Mouse (Mus musculus) heart, adult 18-20 months (tissue): Measurements from ENCODE around the gene Calhm1. TPM values are rescaled to one million over a fixed set of nuclear protein-coding genes. Genes with fewer than 3 reads are reported as not detected.

Experiments used
- DNase-seq, 2 experiments: peaks; one replicate each; pipeline ENCODE4 v3.0.0; 2021 to 2022; ENCODE audit warnings: mixed read lengths in 1 of 2
- long read RNA-seq, 2 experiments: library from polyadenylated mRNA; stranded (forward); transcript quantifications; one replicate each; pipeline ENCODE4 v2.0.0; 2021
- total RNA-seq, 2 experiments: library from RNA; stranded (reverse); gene quantifications; 2 replicates each; pipeline ENCODE4 v1.2.3; 2021

The Calhm1 gene
- not detected for total RNA-seq
- long read RNA-seq, experiment 1, result 0 reads
- long read RNA-seq, experiment 2, result 0 reads

DNA sequence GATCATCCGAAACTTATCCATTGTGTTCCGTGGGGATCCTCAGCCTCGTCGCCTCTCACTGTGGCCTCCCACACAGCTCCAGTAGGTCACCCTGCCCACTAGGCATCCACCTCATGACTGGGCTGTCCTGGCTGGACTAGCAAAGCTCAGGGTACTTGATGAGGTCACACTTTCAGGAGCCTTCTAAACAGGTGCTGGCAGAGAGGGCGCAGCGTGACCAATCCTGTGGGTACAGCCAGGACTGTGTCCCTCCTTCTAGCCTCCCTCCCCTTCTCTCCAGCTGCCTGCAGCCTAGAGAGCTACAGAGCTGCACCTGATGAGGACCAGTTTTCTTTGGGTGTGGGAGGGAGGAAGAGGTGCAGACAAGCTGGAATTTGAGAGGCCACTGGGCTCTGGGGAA, at the start of gene Calhm1:
TSS of gene Calhm1 (minus strand) at position 101 of the 400 bp plus-strand sequence.
- no peak for DNase-seq

DNA sequence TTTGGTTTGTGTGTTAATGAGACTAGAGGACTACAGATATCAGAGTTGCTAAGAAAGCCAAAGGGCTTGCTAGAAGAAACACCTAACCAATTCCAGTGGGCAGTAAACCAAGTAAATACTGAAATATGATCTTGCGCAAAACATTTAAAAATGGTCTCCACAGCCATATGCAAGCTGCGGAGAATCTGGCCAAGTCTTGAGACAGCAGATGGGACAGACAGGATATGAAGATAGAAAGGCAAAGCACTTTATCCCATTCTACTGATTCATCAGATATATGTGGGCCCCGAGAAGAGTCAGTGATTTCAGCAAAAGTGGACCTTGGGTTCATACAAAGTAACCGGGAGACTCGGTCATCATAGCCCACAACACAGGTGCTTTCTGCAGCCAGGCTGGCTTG, 48.1 kb upstream of the Calhm1 start:
- DNase-seq, result no peak

DNA sequence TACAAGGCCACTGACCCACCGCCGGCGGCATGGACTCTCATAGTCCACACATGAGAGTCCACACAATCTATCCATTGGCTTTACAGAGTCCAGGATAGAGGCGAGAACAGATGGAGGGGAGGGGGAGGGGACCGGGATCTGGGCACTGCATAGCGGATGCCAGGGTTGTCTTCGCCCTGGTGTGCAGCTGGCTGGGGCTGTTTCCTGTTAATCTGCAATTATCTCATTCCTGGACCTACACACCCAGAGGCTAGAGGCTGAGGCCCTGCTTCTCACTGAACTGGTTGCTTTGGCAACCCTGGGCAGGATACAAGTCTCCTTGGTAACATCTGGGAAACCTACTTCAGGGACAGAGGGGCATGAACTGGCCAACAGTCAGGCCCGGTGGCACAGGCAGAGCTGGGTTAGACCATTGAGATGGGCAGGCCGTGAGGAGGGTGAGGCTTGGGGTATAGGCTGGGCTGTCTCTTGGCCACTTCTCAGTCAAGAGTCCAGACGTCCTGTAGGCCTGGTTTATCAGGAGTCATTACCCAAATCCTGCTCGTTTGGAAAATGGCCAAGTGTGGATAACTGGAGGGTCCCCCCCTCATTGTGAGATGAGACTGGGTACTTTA, 44.6 kb upstream of the Calhm1 start:
- DNase-seq, result no peak

DNA sequence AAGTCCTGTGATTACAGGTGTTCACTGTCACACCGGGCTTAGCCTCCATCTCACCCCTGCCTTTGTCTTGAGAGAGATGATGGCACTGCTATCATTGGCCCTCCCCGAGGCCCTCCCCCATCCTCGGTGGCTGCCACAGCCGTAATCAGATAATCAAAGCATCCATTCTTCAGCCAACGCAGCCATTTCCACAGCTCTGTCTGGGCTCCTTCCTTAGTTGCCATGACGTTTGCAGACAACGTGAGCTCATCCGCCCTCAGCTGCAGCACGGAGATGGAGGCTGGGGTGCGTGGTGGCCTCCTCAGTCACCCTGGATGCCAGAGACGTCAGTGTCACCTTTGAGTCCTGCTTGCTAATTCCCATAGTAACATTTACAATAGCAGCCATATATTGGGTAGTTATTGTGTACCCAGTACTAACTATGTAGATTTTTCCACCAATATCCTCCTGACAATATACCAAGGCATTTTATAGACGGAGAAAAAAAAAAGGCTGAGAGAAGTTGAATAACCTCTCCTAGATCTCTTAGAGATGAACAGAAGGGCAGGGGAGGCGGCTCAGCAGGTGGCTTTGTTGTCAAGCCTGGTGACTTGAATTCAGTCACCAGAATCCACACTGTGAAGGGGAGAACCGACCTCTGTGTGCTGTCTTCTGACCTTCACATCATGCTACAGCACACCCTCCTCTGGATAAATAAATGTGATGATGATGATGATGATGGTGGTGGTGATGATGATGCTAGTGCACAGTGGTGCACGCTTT, 42.6 kb upstream of the Calhm1 start:
- no peak for DNase-seq

DNA sequence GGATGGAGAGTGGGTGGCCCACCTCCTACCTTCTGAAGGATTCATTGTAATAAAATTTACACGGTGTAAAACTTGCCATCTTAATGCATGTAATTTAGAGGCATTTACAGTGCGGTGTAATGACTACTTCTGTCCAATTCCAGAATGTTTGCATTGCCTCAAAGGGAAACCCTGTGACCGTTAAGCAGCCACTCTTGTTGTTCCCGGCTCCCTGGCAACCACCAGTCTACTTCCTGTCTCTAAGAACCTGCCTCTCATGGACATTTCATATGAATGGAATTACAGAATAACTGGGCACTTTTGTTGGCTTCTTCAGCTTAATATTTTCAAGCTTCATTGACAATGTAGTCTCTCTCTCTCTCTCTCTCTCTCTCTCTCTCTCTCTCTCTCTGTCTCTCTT, 40.7 kb upstream of the Calhm1 start:
- DNase-seq, result no peak

DNA sequence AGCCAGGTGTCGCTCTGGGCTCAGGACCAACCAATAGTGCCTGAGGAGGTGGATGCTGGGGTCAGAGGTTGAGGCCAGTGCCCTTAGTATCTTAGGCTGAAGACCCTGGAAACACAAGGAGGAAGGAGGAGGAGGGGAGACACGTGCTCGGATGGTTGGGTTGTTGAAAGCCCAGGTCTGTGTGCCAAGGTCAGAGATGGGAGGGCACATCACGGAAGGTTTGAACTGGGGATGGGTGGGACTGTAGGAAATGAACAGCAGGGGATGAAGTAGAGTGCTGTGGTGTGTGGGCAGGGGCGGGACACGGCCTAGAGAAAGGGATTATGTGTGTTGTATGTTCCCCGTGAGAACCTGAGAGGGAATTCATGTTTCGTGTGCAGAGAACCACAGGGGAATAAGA, 40.2 kb upstream of the Calhm1 start:
- no peak for DNase-seq

DNA sequence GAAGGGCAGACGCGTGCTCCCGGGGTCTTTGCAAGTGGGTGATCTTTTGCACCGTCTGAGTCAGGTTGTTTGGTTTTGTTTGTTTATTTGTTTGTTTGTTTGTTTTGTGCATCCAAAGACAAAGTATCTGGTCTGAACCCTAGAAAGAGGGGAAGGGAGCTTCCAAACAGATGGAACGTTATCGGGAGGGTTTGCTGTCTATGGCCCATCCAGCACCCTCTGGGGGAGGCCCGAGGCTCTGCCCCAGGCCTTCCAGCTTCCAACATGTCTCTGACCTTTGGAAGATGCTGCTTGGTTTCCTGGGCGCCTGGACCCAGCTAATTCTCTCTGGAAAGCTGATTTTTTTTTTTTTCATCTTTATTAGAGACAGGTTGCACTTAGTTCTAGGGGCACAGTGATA, 36.0 kb upstream of the Calhm1 start:
- no peak for DNase-seq

DNA sequence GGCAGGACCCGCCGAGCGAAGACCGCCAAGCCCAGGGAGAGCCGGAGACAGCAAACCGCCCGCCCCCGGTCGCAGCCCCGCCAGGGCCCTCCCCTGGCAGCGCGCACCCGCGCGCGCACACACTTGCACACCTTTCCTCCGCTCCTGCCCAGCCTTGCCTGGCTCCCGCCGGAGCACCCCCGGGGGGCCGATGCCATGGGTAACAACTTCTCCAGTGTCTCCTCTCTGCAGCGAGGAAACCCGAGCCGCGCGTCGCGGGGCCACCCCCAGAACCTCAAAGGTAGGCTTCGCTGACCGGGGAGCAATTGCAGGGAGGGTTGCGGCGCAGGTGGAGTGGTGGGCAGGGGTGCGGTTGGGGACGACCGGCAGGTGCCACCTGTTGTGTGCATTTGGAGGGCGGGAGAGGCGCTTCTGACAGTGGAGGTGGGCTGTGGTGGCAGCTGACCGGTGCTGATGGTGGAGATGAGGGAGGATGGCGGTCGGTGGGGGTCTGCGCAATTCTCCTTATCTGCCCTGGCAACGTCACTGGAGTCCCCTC, 35.3 kb upstream of the Calhm1 start:
- DNase-seq, result peak in 1 of 2 experiments; percentile 10

DNA sequence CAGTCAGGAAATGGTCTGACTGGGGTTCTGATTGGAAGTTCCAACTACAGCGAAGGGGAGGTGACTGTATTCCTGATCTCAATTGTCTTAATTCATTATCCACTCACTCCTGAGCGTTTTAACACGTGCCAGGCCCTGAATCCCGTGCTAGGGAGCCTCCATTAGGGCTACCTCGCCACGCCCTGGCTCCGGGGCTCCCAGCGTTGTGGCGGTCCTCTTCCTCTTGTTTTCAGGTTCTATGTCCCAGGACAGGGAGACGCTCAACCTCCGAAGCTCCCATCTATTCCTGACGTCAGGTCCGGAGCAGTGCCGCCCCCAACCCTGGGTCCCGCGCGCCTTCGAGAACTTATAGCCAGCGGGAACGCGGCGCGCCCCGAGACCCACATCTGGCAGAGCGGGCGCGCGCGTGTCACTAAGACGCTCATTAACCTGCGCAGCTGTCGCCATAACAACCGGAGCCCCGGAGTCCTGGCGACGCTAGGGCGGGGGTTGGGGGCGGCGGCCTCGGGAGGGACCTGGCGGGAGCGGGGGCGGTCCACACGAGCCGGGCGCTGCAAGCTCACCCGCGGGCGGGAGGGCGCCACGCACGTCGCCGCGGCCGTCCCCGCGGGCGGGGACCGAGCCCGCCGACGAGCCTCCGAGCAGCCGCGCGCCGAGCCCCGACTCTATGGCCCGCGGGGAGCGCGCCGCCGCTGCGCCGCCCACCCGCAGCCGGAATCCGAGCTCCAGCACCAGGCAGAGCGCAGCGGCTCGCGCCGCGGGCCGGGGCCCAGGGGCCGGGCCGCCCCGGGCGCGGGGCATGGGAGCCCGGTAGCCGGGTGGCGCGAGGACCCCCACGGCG, 34.6 kb upstream of the Calhm1 start, which contains the start of gene Neurl1a:
TSS of gene Neurl1a (plus strand) at position 390 of the 841 bp plus-strand sequence.
- DNase-seq, result peak; percentile 31 to 39

DNA sequence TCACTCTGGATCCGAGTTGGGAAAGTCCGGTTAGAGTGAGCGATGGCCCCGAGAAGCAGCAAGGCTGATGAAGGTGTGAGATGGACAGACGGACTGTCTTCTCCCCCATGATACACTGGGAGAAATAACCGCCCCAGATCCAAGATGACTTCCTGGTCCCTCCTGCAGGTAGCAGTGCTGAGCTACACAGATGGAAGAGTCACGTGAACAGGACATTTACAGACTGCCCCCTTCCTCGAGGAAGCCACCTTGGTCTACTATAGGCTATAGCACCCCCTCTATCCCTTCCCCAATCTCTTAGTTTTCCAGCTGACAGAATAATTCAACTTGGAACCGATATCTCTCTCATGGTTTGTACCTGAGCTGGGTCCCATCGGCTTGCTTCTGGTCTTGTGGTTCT, 33.9 kb upstream of the Calhm1 start:
- DNase-seq, result peak in 1 of 2 experiments; percentile 20

DNA sequence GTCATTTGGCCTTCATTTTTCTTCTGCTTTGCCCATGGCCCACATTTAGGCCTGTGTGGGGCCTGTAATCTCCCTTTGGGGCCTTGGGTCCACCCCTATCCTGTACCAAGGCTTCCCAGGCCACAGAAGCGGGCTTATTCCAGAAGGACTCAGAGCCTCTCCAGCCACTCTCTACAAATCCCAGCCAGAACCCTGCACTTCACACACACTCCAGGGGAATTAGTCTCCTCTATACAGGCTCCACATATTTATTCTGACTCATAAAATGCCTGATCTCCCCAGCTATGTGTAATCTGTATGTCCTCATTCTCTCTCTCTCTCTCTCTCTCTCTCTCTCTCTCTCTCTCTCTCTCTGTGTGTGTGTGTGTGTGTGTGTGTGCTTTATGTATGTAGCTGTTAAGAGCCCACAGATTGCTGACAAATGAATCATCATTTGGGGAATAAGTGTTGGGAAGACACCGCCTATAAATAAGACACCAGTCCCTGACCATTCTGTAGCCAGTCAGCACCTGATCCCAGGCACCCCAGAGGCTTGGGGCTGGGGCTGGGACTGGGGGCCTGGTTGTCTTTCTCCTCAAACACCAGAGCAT, 33.0 kb upstream of the Calhm1 start:
- no peak for DNase-seq

DNA sequence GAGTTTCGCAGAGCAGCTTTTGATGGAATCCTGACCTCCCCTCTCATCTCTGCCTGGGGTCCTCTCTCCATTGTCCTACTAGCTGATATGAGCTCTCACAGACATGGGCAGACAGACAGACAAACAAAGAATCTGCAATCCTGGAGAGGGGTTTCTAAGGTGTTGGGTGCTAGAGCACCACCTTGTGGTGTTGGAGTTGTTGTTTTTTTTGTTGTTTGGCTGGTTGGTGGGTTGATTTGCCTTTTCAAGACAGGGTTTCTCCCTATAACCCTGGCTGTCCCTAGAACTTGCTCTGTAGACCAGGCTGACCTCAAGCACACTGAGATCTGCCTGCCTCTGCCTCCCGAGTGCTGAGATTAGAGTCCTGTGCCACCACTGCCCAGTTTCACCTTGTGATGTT, 31.4 kb upstream of the Calhm1 start:
- DNase-seq, result no peak

DNA sequence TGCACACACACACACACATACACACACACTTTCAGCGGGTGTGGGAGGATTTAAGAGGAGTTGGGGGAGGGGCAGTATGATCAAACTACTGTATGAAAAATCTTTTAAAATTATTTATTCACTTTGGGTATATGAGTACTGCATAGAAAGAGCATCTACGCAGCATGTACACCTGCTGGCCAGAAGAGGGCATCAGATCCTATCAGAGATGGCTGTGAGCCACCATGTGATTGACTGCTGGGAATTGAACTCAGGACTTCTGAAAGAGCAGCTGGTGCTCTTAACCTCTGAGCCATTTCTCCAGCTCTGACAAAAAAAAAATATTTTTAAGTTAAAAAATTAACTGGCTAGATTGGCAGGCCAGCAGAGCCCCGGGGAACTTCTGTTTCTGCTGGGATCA, 30.5 kb upstream of the Calhm1 start:
- DNase-seq, result peak; percentile 22 to 25

DNA sequence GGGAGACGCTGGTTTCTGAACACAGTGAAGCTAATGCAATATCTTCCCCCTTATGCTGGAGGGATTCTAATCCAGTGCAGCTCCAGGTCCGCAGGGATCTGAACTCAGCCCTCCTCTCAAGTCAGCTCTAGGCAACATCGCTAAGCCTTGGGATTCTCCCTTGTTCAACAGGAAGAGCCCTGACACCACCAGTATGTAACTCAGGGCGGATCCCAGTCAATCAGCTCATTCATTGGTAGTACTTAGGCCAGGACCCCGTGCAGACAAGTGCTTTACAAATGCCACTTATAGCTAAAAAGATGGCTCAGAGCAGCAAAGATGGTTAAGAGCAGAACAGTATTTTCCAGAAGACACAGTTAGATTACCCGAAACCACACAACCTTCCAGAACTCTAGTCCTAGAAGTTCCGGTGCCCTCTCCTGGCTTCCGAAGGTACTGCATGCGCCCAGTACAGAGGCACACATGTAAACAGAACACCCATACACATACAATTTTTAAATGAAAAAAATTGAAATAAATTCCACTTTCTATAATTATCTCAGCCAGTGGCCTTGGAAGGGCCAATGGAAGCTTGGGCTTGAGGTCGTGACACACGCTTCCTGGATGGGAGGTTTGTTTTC, 24.8 kb upstream of the Calhm1 start:
- DNase-seq, result peak; percentile 76 to 94

DNA sequence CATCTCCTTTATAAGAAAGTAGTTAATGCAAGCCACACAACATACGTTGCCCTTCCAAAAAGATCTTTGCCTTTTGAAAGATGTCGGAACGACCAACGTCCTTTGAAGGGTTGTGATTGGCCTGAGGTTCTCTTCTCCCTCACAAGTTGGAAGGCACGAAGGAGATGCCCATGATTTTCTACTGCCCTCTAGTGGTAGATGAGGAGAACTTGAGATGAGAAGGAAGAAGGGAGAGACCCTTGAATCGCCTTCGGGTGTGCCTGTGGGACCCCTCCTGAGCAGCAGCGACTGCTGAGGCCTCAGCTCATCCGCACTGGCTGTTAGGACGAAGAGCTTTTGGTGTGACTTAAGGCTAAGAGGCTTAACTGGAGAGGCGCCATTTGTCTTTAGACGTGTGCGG, 24.2 kb upstream of the Calhm1 start:
- DNase-seq, result peak; percentile 48 to 77

DNA sequence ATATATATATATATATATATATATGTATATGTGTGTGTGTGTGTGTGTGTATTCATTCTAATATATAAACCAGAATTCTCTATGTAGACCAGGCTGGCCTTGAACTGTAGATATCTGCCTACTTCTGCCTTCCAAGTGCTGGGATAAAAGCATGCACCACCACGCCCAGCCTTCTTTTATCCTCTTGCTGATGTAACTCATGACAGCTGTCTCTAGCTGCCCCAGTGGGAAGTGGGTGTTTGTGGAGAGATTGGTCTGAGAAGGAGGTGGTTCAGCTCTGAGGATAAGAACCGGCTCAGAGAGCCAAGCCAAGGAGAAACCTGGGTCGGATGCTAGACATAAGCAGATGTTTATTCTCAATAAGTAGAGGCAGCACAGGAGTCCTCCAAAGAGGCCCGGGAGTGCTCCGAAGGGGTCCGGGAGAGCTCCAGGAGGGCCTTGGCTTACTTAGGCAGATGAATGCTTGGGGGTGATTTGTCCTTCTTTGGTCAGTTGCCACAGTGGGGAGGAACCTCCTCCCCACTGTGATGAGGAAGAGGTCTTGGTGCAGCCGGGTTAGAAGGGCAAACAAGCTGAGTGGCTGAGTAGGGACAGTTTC, 23.7 kb upstream of the Calhm1 start:
- no peak for DNase-seq

DNA sequence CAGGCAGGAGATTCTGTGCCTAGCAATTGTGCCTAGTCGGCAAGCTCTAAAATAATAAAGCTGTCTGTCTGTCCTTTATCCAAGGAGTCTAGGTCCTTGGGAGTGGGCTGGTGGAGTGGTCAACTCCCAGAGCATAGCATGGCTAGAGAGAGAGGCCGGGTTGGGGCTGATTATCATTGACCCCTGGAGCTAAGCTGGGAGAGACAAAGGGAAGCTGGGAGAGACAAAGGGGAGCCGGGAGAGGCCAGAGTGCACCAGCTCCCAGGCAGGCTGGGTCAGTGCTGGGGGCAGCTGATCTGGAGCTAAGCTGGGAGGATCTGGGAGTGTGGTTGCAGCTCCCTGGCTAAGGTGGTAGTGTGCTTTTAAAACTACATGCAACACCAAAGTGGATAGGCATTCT, 22.7 kb upstream of the Calhm1 start:
- DNase-seq, result no peak

DNA sequence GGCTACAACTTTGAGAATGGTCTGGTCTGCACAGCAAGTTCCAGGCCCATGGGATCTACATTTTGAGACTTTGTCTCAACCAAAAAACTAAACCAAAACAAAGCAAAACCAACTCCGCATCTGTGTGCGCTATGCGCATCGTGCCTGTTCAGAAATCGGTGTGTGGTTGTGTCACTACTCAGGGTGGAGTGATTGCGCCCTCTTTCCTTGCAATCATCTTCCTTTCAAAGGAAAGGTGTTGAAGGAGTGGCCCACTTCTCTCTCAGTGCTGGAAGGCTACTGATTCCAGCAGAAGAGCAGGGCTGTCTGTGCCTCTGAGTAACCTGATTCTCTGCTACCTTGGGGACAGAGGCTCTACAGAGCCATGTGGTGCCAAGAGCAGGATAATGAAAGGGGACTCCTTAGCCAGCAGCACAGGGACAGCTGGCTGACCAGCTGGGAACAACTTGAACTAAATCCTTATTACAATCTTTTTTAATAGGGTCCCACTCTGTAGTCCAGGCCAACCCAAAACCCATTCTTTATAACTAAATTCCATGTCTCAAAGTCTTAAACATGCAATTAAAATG, 19.2 kb upstream of the Calhm1 start:
- no peak for DNase-seq

DNA sequence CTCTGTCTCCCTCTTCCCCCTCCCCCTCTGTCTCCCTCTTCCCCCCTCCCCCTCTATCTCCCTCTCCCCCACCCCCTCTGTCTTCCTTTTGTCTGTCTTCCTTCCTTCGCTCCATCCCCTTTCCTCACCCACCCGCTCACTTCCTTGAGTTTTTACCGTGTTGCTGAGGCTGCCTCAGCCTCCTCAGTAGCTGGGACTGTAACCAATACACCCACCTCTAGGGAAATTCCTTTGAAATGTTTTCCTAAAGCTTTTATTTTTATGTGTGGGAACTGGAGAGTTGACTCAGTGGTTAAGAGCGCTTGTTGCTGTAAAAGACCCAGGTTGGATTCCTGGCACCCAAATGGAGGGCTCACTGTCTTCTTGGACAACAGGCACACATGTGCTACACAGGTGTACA, 17.6 kb upstream of the Calhm1 start:
- DNase-seq, result no peak

DNA sequence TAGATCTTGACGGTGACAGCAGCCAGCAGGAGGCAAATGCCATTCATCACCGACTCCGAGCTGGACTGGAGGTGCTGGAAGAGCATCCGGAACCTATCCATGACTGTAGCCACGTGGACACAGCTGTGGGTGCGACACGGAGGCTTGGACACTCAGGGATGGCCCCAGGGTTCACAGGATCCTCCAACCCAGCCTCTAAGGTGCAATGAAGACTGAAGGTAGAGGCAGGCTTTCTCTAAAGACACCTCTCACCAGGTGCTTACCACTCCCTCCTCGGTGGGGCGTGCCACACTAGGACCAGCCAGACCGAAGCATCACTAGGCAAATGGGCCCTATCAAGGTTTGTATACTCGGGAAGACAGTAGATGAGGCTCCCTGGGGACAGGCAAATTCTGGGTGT, 13.6 kb upstream of the Calhm1 start, which contains the start of gene Calhm3:
TSS of gene Calhm3 (minus strand) at position 101 of the 400 bp plus-strand sequence.
- no peak for DNase-seq

DNA sequence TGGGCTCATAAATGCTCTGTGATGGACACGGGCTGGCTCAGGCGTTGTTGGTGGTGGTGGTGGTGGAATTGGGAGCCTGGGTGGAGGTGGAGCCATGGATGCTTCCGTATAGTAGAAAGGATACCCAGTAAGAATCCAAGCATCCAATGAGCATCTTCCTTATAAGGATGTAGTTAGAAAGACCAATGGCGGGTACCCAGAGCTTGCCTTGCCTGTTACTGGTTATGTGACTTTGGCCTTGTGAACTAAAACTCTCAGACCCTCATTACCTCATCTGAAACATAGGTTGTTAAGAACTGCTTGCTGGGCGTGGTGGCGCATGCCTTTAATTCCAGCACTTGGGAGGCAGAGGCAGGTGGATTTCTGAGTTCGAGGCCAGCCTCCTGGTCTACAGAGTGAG, 9.7 kb upstream of the Calhm1 start:
- no peak for DNase-seq
